Mouse (Mus musculus) limb, embryonic 12.5 days (tissue): ENCODE results near the gene Pip5k1a. TPM values are rescaled to one million over a fixed set of nuclear protein-coding genes. Genes with fewer than 3 reads are reported as not detected.
"Not testable (repeated sequence)": the region's sequence is repeated elsewhere in the genome, so short reads cannot be mapped to it uniquely, and the experiment has no call there.

Experiments used
- ATAC-seq: fragments of 200-750 bp; cut with Nextera tagmentation; 2 replicates; pipeline ENCODE4 v1.8.0; 2017; ENCODE audit warnings: low read depth, moderate TSS enrichment; ENCODE audit not compliant: insufficient number of reproducible peaks, insufficient read depth, low FRiP score, low TSS enrichment
- H3K27ac ChIP-seq: fragments of 300-500 bp; sonication (generic); 2 replicates; pipeline ENCODE4 v1.5.1; 2016; ENCODE audit warnings: mild to moderate bottlenecking, moderate library complexity
- H3K27me3 ChIP-seq: fragments of 300-500 bp; sonication (generic); 2 replicates; pipeline ENCODE4 v1.6.1; 2016; ENCODE audit warnings: mild to moderate bottlenecking, moderate library complexity
- H3K36me3 ChIP-seq: fragments of 300-500 bp; sonication (generic); 2 replicates; pipeline ENCODE4 v1.6.1; 2016; ENCODE audit warnings: mild to moderate bottlenecking, moderate library complexity
- H3K4me1 ChIP-seq: fragments of 300-500 bp; sonication (generic); replicated peaks from 2 replicates; pipeline ENCODE4 v1.6.1; 2016
- H3K4me2 ChIP-seq: fragments of 300-500 bp; sonication (generic); 2 replicates; pipeline ENCODE4 v1.6.1; 2016; ENCODE audit warnings: mild to moderate bottlenecking, moderate library complexity
- H3K4me3 ChIP-seq: fragments of 300-500 bp; sonication (generic); replicated peaks from 2 replicates; pipeline ENCODE4 v1.5.1; 2016; ENCODE audit warnings: mild to moderate bottlenecking
- H3K9ac ChIP-seq: fragments of 300-500 bp; sonication (generic); replicated peaks from 2 replicates; pipeline ENCODE4 v1.6.1; 2016; ENCODE audit warnings: mild to moderate bottlenecking, moderate library complexity
- H3K9me3 ChIP-seq: fragments of 300-500 bp; sonication (generic); 2 replicates; pipeline ENCODE4 v1.6.1; 2016; ENCODE audit warnings: mild to moderate bottlenecking, moderate library complexity
- WGBS: fragments of 180-500 bp; shearing (Covaris S2); methylation state at CpG from one replicate; pipeline ENCODE4 v1.1.7; 2016; 5-methylcytosine and 5-hydroxymethylcytosine counted together
- polyA plus RNA-seq: library from polyadenylated mRNA; unstranded; fragments of >200 nt; fragmentation: Nextera tagmentation; extraction: Ambion mirVana; gene quantifications from 2 replicates; pipeline ENCODE4 v1.2.1, GENCODE M21; 2016

Pip5k1a gene
- polyA plus RNA-seq, 1 experiment from 2014 or later = 30.5 TPM

- H3K4me3 ChIP-seq = peak within 1 kb of the TSS; percentile 77
- peaks cover 22% of the 10 kb centered on the region for H3K36me3 ChIP-seq
- WGBS = under 1% methylated on average over 36 of the region's 36 CpGs
- H3K27me3 ChIP-seq = no peaks in the 10 kb centered on the region
- H3K9me3 ChIP-seq = no peaks in the 10 kb centered on the region
- H3K27ac ChIP-seq = peak within 1 kb of the TSS; percentile 62; the same call in 1 of the 2 replicates
- peak within 1 kb of the TSS; percentile 76 for H3K9ac ChIP-seq
- H3K4me2 ChIP-seq = peak within 1 kb of the TSS; percentile 67
- ATAC-seq = peak; percentile 99
- H3K4me1 ChIP-seq = peaks cover 17% of the 10 kb centered on the region
Observed at GRCm38 (mm10) chr3:95042166-95042837, 64.4 kb downstream of the Pip5k1a start, which contains the start of gene Psmd4. TSS of gene Psmd4 (minus strand) at chr3:95042614.

DNA sequence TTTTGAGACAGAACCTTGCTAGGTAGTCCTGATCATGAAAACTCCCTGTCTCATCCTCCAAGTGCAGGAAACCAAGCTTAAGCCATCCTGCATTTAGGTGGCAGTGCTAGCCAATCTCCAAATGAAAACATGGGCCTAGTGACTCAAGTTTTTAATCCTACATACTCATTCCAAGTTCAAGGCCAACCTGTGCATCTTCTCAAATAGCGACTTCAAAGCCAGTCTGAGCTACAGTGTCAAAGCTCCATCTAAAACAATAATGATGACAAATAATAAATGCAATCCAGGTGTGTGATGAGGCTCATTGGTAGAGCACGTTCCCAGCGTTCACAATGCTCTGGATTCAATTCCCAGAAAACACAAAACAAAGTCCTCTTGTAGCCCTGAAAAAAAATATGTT is 65.1 kb downstream of the Pip5k1a start:
- no peak overlapping the region for H3K27ac ChIP-seq
- H3K9me3 ChIP-seq = no peaks in the 10 kb centered on the region
- no peak for ATAC-seq
- H3K4me1 ChIP-seq = peaks cover 17% of the 10 kb centered on the region
- H3K9ac ChIP-seq = peak overlapping the region; percentile 76
- peak overlapping the region; percentile 67 for H3K4me2 ChIP-seq
- peak overlapping the region; percentile 77 for H3K4me3 ChIP-seq
- no peaks in the 10 kb centered on the region for H3K27me3 ChIP-seq
- WGBS = 10% methylated on average over 3 of the region's 3 CpGs
- H3K36me3 ChIP-seq = peaks cover 27% of the 10 kb centered on the region

GRCm38 (mm10) chr3:95029953-95030352 is 76.8 kb downstream of the Pip5k1a start:
- Histone ChIP-seq H3K9me3 (no peaks in the 10 kb centered on the region), H3K27me3 (no peaks in the 10 kb centered on the region), H3K36me3 (peaks cover 53% of the 10 kb centered on the region), H3K4me2 (no peak overlapping the region), H3K9ac (no peak overlapping the region), H3K4me1 (peaks cover 15% of the 10 kb centered on the region), H3K27ac (no peak overlapping the region), H3K4me3 (no peak overlapping the region)
- WGBS = 63% methylated on average over 3 of the region's 3 CpGs
- ATAC-seq = no peak

DNA sequence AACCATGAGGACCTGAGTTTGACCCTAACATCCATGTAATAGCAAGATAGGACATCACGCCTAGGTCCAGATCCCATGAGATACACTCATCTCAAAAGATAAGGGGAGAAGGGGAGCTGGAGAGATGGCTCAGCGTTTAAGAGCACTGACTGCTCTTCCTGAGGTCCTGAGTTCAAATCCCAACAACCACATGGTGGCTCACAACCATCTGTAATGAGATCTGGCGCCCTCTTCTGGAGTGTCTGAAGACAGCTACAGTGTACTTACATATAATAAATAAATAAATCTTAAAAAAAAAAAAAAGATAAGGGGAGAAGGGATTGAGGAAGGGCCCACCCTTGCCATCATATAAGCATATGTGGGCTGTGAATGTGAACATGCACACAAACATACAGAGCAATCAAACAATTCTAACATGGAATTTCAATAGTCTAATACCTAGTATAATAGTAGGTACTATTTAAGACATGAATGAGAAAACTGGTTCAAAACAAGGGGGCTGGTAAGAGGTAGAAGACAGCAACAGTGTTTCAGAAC is 77.4 kb downstream of the Pip5k1a start:
- H3K9me3 ChIP-seq, H3K4me3 ChIP-seq, H3K4me2 ChIP-seq, H3K9ac ChIP-seq, ATAC-seq, H3K27me3 ChIP-seq, H3K27ac ChIP-seq: not testable (repeated sequence)
- Histone ChIP-seq H3K4me1 (peaks cover 21% of the 10 kb centered on the region), H3K36me3 (peaks cover 47% of the 10 kb centered on the region)
- WGBS = 72% methylated on average over 3 of the region's 3 CpGs

- WGBS = 92% methylated on average over 3 of the region's 3 CpGs
- H3K27me3 ChIP-seq = no peaks in the 10 kb centered on the region
- H3K4me3 ChIP-seq = no peak overlapping the region
- H3K9me3 ChIP-seq = no peaks in the 10 kb centered on the region
- no peak for ATAC-seq
- peaks cover 23% of the 10 kb centered on the region for H3K4me1 ChIP-seq
- no peak overlapping the region for H3K4me2 ChIP-seq
- no peak overlapping the region for H3K9ac ChIP-seq
- peaks cover 39% of the 10 kb centered on the region for H3K36me3 ChIP-seq
- H3K27ac ChIP-seq = no peak overlapping the region
Observed at GRCm38 (mm10) chr3:95028603-95029002, 78.1 kb downstream of the Pip5k1a start.

DNA sequence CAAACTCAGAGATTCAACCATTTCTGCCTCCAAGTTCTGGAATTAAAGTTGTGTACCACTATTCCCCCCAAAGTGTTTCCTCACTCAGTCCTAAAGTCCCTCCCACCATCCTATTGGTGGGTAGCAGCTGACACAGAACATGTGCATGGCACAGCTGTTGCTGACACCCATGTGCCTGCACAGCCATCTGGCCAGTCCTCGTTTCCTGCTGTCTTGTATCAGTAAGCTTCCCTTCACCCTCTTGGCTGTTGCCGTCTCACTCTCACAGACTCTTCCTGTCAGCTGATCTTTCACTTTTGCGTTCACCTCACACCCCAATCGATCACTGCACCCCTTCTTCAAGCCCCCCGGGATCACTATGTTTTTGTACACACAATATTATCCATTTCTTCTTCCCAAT is 79.0 kb downstream of the Pip5k1a start:
- no peak overlapping the region for H3K9ac ChIP-seq
- H3K9me3 ChIP-seq = no peaks in the 10 kb centered on the region
- H3K36me3 ChIP-seq = peaks cover 30% of the 10 kb centered on the region
- no peak for ATAC-seq
- no peak overlapping the region; the same call in 1 of the 2 replicates for H3K4me2 ChIP-seq
- H3K4me3 ChIP-seq = no peak overlapping the region
- peaks cover 23% of the 10 kb centered on the region for H3K4me1 ChIP-seq
- H3K27me3 ChIP-seq = no peaks in the 10 kb centered on the region
- WGBS = 48% methylated on average over 5 of the region's 5 CpGs
- H3K27ac ChIP-seq = peak overlapping the region; percentile 41; the same call in 1 of the 2 replicates

GRCm38 (mm10) chr3:95027057-95027645 is 79.6 kb downstream of the Pip5k1a start:
- whole genome bisulfite sequencing = 34% methylated on average over 5 of the region's 5 CpGs
- no peaks in the 10 kb centered on the region for H3K27me3 ChIP-seq
- H3K9ac ChIP-seq = no peak overlapping the region
- peaks cover 23% of the 10 kb centered on the region for H3K4me1 ChIP-seq
- peak; percentile 34; the same call in 1 of the 2 replicates for ATAC-seq
- H3K4me2 ChIP-seq = no peak overlapping the region; the same call in 1 of the 2 replicates
- H3K27ac ChIP-seq = 0 out of 2 replicates have a peak overlapping the region, but pooled peaks have one; percentile 41
- H3K9me3 ChIP-seq = no peaks in the 10 kb centered on the region
- no peak overlapping the region for H3K4me3 ChIP-seq
- H3K36me3 ChIP-seq = peaks cover 25% of the 10 kb centered on the region

DNA sequence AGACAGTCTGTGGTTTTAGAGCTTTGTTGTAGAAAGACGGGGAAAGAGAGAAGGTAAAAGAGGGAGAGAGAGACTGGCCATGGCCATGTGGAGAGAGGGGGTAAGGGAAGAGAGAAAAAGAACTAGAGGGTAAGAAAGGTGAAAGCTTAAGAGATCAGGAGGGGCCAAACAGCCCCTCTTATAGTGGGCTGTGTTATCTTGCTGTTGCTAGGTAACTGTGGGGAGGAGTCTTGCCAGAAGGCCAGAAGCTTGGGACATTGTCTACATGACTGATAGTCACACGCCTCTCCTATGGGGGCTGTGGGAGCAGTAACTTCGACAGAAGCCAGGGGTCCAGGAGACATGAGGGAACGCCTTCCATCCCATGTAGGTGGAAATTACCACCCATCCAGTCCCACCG is 81.5 kb downstream of the Pip5k1a start:
- H3K4me2 ChIP-seq = no peak overlapping the region
- H3K27me3 ChIP-seq = no peaks in the 10 kb centered on the region
- H3K4me1 ChIP-seq = peaks cover 23% of the 10 kb centered on the region
- WGBS = 55% methylated on average over 5 of the region's 5 CpGs
- H3K4me3 ChIP-seq = no peak overlapping the region
- no peak for ATAC-seq
- no peaks in the 10 kb centered on the region for H3K9me3 ChIP-seq
- H3K27ac ChIP-seq = no peak overlapping the region
- H3K36me3 ChIP-seq = peaks cover 6% of the 10 kb centered on the region; the same call in 1 of the 2 replicates
- no peak overlapping the region for H3K9ac ChIP-seq

GRCm38 (mm10) chr3:95024551-95024950 is 82.2 kb downstream of the Pip5k1a start:
- no peak for ATAC-seq
- Histone ChIP-seq H3K4me1 (peaks cover 23% of the 10 kb centered on the region), H3K4me3 (no peak overlapping the region), H3K9me3 (no peaks in the 10 kb centered on the region), H3K27ac (peak overlapping the region; percentile 7; the same call in 1 of the 2 replicates), H3K36me3 (no peaks in the 10 kb centered on the region; the same call in 1 of the 2 replicates), H3K4me2 (no peak overlapping the region), H3K27me3 (no peaks in the 10 kb centered on the region), H3K9ac (0 out of 2 replicates have a peak overlapping the region, but pooled peaks have one; percentile 8)
- WGBS = 30% methylated on average over 11 of the region's 11 CpGs

DNA sequence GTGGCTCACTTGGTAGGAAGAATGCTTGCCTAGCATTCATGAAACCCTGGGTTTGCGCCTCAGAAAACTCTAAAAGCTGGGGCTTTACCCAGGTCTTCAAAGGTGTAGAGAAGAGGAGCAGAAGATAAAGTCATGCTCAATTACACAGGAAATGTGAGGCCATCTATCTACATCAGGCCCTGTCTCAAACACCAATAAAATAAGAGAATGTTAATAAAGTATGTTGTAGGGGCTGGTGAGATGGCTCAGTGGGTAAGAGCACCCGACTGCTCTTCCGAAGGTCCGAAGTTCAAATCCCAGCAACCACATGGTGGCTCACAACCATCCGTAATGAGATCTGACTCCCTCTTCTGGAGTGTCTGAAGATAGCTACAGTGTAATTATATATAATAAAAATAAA is 85.8 kb downstream of the Pip5k1a start:
- not testable (repeated sequence) for H3K4me2 ChIP-seq, ATAC-seq
- WGBS = 91% methylated on average over 5 of the region's 5 CpGs

GRCm38 (mm10) chr3:95018741-95019140 is 88.0 kb downstream of the Pip5k1a start:
- no peak overlapping the region for H3K4me3 ChIP-seq
- H3K27ac ChIP-seq = no peak overlapping the region
- 82% methylated on average over 2 of the region's 2 CpGs for WGBS
- no peak overlapping the region for H3K9ac ChIP-seq
- H3K36me3 ChIP-seq = no peaks in the 10 kb centered on the region
- H3K4me2 ChIP-seq = no peak overlapping the region
- peaks cover 13% of the 10 kb centered on the region for H3K4me1 ChIP-seq
- ATAC-seq = no peak
- H3K27me3 ChIP-seq = no peaks in the 10 kb centered on the region
- H3K9me3 ChIP-seq = no peaks in the 10 kb centered on the region

More for the DNA sequence above, 85.8 kb downstream of the Pip5k1a start:
- H3K9me3 ChIP-seq, H3K36me3 ChIP-seq, H3K9ac ChIP-seq, H3K27ac ChIP-seq, H3K4me3 ChIP-seq, H3K27me3 ChIP-seq: not testable (repeated sequence)
- peaks cover 15% of the 10 kb centered on the region for H3K4me1 ChIP-seq
